Mouse (Mus musculus): ENCODE measurements around the gene Entpd5. TPM values are rescaled to one million over a fixed set of nuclear protein-coding genes. Genes with fewer than 3 reads are reported as not detected.

Gene Entpd5
- 19.2 and 22.2 TPM in 2 replicates for polyA plus RNA-seq (2015; fragmentation: Nextera tagmentation; extraction: Ambion mirVana)

- 0 out of 2 replicates have a peak, but pooled peaks cover 2% of the 10 kb centered on the region for H3K4me1 ChIP-seq
- 2% methylated on average over 63 of the region's 63 CpGs for WGBS
- ATAC-seq (ENCODE audit: insufficient read depth, low FRiP score, low read depth), result peak; percentile 93
- H3K9ac ChIP-seq, result peak within 1 kb of the TSS; percentile 68
- no peaks in the 10 kb centered on the region for H3K36me3 ChIP-seq
- no peaks in the 10 kb centered on the region for H3K9me3 ChIP-seq
- peak within 1 kb of the TSS; percentile 96 for H3K4me2 ChIP-seq
- peak within 1 kb of the TSS; percentile 79 for H3K4me3 ChIP-seq (replicated peaks)
- no peaks in the 10 kb centered on the region for H3K27me3 ChIP-seq (replicated peaks)
- peak within 1 kb of the TSS; percentile 81 for H3K27ac ChIP-seq
These were observed at the start of gene Entpd5, which contains the start of gene Bbof1 for GRCm38 (mm10) chr12:84408819-84409507. Gene Entpd5 (minus strand): TSS chr12:84409029. Gene Bbof1 (plus strand): TSS chr12:84409071.

GRCm38 (mm10) chr12:84456911-84457310, 48.1 kb upstream of the Entpd5 start:
- no peak overlapping the region for H3K27ac ChIP-seq
- H3K27me3 ChIP-seq (replicated peaks), result no peaks in the 10 kb centered on the region
- 85% methylated on average over 3 of the region's 3 CpGs for WGBS
- H3K4me1 ChIP-seq, result peaks cover 3% of the 10 kb centered on the region
- peaks cover 8% of the 10 kb centered on the region for H3K36me3 ChIP-seq
- no peak overlapping the region for H3K4me2 ChIP-seq
- H3K9ac ChIP-seq, result no peak overlapping the region
- no peak for ATAC-seq (ENCODE audit: insufficient read depth, low FRiP score, low read depth)
- no peaks in the 10 kb centered on the region for H3K9me3 ChIP-seq
- H3K4me3 ChIP-seq (replicated peaks), result no peak overlapping the region

DNA sequence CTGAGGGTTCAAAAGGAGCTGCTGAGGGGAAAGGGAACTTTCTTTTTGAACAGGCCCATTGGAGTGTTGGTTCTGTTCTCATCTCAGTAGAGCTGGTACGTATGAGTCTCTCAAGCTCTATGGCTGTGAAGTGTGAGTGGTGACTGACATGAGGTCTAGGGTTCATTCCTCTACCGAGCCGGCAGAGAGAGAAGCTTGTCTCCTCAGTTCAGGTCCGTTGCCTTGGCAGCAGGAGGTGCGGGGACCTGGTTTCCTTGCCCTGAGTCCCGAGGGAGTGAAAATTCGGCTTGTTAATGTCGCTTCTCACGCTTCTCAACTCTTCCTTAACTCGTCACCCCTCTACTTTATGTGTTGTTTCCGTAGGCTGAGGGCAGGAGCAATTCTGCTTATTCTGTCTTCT, 43.0 kb upstream of the Entpd5 start:
- H3K27ac ChIP-seq, result 0 out of 2 replicates have a peak overlapping the region, but pooled peaks have one; percentile 2
- H3K36me3 ChIP-seq, result no peaks in the 10 kb centered on the region
- no peak for ATAC-seq (ENCODE audit: insufficient read depth, low FRiP score, low read depth)
- peak overlapping the region; percentile 71 for H3K4me3 ChIP-seq (replicated peaks)
- H3K9me3 ChIP-seq, result no peaks in the 10 kb centered on the region
- peak overlapping the region; percentile 61; the same call in 1 of the 2 replicates for H3K9ac ChIP-seq
- H3K4me1 ChIP-seq, result peaks cover 11% of the 10 kb centered on the region
- H3K27me3 ChIP-seq (replicated peaks), result no peaks in the 10 kb centered on the region
- under 1% methylated on average over 11 of the region's 11 CpGs for WGBS
- peak overlapping the region; percentile 84 for H3K4me2 ChIP-seq

- under 1% methylated on average over 49 of the region's 49 CpGs for WGBS
- Histone ChIP-seq H3K4me2 (peak within 1 kb of the TSS; percentile 90), H3K27me3 (replicated peaks) (no peaks in the 10 kb centered on the region), H3K9ac (peak within 1 kb of the TSS; percentile 61), H3K4me1 (peaks cover 11% of the 10 kb centered on the region), H3K9me3 (no peaks in the 10 kb centered on the region), H3K36me3 (no peaks in the 10 kb centered on the region), H3K27ac (peak within 1 kb of the TSS; percentile 78), H3K4me3 (replicated peaks) (peak within 1 kb of the TSS; percentile 71)
- ATAC-seq (ENCODE audit: insufficient read depth, low FRiP score, low read depth), result peak; percentile 99
These were observed 42.2 kb upstream of the Entpd5 start, which contains the start of the genes Aldh6a1 and Lin52 for GRCm38 (mm10) chr12:84450718-84451646. Gene Aldh6a1 (minus strand): TSS chr12:84451004. Gene Lin52 (plus strand): TSS chr12:84451422.

GRCm38 (mm10) chr12:84450351-84450717, 41.5 kb upstream of the Entpd5 start:
- H3K4me1 ChIP-seq, result peaks cover 11% of the 10 kb centered on the region

DNA sequence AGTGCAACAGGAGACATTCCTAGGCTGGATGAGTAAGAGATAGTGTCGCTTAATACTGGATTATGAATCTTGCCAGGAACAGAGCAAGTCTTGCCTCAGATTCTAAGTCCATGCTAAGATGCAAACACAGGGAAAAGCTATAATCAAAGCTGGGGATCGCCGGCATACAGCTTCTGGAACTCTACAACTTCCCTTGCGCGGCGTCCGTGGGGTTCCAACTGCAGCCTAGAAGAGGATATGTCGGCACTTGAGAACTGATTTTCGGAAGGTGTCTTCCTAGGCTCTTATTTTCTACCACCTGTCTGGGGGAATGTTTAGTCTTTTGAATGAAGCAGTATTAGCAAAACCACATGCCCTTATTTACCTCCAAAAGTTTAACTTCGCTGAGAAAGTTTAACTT, 41.1 kb upstream of the Entpd5 start:
- WGBS, result 49% methylated on average over 10 of the region's 10 CpGs
- Histone ChIP-seq H3K9ac (no peak overlapping the region), H3K27ac (no peak overlapping the region), H3K36me3 (no peaks in the 10 kb centered on the region), H3K4me2 (peak overlapping the region; percentile 90), H3K27me3 (replicated peaks) (no peaks in the 10 kb centered on the region), H3K4me3 (replicated peaks) (peak overlapping the region; percentile 71), H3K9me3 (no peaks in the 10 kb centered on the region), H3K4me1 (peaks cover 11% of the 10 kb centered on the region)
- ATAC-seq (ENCODE audit: insufficient read depth, low FRiP score, low read depth), result no peak

More at GRCm38 (mm10) chr12:84450351-84450717, 41.5 kb upstream of the Entpd5 start:
- H3K36me3 ChIP-seq, result no peaks in the 10 kb centered on the region
- no peaks in the 10 kb centered on the region for H3K9me3 ChIP-seq
- peak overlapping the region; percentile 56 for H3K9ac ChIP-seq
- no peak for ATAC-seq (ENCODE audit: insufficient read depth, low FRiP score, low read depth)
- peak overlapping the region; percentile 71 for H3K4me3 ChIP-seq (replicated peaks)
- peak overlapping the region; percentile 78 for H3K27ac ChIP-seq
- H3K27me3 ChIP-seq (replicated peaks), result no peaks in the 10 kb centered on the region
- H3K4me2 ChIP-seq, result peak overlapping the region; percentile 90
- WGBS, result 0% methylated on average over 6 of the region's 6 CpGs

GRCm38 (mm10) chr12:84448181-84448580, 39.4 kb upstream of the Entpd5 start:
- no peak for ATAC-seq (ENCODE audit: insufficient read depth, low FRiP score, low read depth)
- 88% methylated on average over 6 of the region's 6 CpGs for WGBS
- Histone ChIP-seq H3K4me3 (replicated peaks) (no peak overlapping the region), H3K27me3 (replicated peaks) (no peaks in the 10 kb centered on the region), H3K27ac (no peak overlapping the region), H3K36me3 (no peaks in the 10 kb centered on the region), H3K4me2 (no peak overlapping the region), H3K9ac (no peak overlapping the region), H3K4me1 (peaks cover 11% of the 10 kb centered on the region), H3K9me3 (no peaks in the 10 kb centered on the region)

GRCm38 (mm10) chr12:84447386-84447785, 38.6 kb upstream of the Entpd5 start:
- 64% methylated on average over 1 of the region's 1 CpGs for WGBS
- Histone ChIP-seq H3K9ac (no peak overlapping the region), H3K36me3 (no peaks in the 10 kb centered on the region), H3K4me3 (replicated peaks) (no peak overlapping the region), H3K4me1 (peaks cover 8% of the 10 kb centered on the region; the same call in 1 of the 2 replicates), H3K27me3 (replicated peaks) (no peaks in the 10 kb centered on the region), H3K9me3 (no peaks in the 10 kb centered on the region), H3K4me2 (no peak overlapping the region), H3K27ac (no peak overlapping the region)
- no peak for ATAC-seq (ENCODE audit: insufficient read depth, low FRiP score, low read depth)

GRCm38 (mm10) chr12:84442526-84442925, 33.7 kb upstream of the Entpd5 start:
- no peak overlapping the region for H3K4me3 ChIP-seq (replicated peaks)
- no peak overlapping the region for H3K4me2 ChIP-seq
- no peak overlapping the region for H3K9ac ChIP-seq
- 68% methylated on average over 4 of the region's 4 CpGs for WGBS
- no peaks in the 10 kb centered on the region for H3K36me3 ChIP-seq
- H3K27ac ChIP-seq, result no peak overlapping the region
- no peaks in the 10 kb centered on the region for H3K9me3 ChIP-seq
- H3K4me1 ChIP-seq, result no peaks in the 10 kb centered on the region
- no peaks in the 10 kb centered on the region for H3K27me3 ChIP-seq (replicated peaks)
- ATAC-seq (ENCODE audit: insufficient read depth, low FRiP score, low read depth), result no peak

DNA sequence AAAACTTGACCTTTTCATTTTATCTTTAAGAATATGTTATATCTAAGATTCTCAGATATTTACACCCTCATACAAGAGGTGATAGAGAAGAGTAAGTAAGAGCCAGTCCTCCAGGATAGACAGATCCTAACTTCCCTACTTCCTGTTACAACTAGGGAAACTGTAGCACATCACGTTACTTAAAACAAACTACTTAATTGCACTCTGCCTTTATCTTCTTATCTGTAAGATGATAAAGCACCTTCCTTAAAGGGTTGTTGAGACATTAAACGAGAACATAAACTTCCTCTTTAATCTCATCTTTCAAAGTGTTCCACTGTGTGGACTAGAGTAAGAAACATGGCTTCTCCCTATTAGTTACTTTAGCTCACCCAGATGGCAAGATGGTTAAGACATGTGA, 29.9 kb upstream of the Entpd5 start:
- Histone ChIP-seq H3K4me3 (replicated peaks) (no peak overlapping the region), H3K27ac (no peak overlapping the region), H3K9ac (no peak overlapping the region), H3K9me3 (no peaks in the 10 kb centered on the region), H3K4me1 (no peaks in the 10 kb centered on the region), H3K4me2 (no peak overlapping the region), H3K36me3 (no peaks in the 10 kb centered on the region), H3K27me3 (replicated peaks) (no peaks in the 10 kb centered on the region)
- ATAC-seq (ENCODE audit: insufficient read depth, low FRiP score, low read depth), result no peak
- WGBS, result 53% methylated on average over 2 of the region's 2 CpGs

GRCm38 (mm10) chr12:84429825-84430224, 21.0 kb upstream of the Entpd5 start:
- no peak for ATAC-seq (ENCODE audit: insufficient read depth, low FRiP score, low read depth)
- H3K4me1 ChIP-seq, result no peaks in the 10 kb centered on the region
- H3K36me3 ChIP-seq, result no peaks in the 10 kb centered on the region; the same call in 1 of the 2 replicates
- no peaks in the 10 kb centered on the region for H3K9me3 ChIP-seq
- no peak overlapping the region for H3K27ac ChIP-seq
- H3K4me2 ChIP-seq, result no peak overlapping the region
- 72% methylated on average over 2 of the region's 2 CpGs for WGBS
- H3K27me3 ChIP-seq (replicated peaks), result no peaks in the 10 kb centered on the region
- no peak overlapping the region for H3K9ac ChIP-seq
- no peak overlapping the region for H3K4me3 ChIP-seq (replicated peaks)

- WGBS, result 51% methylated on average over 3 of the region's 3 CpGs
- no peaks in the 10 kb centered on the region for H3K36me3 ChIP-seq
- no peak overlapping the region for H3K4me2 ChIP-seq
- no peak overlapping the region for H3K4me3 ChIP-seq (replicated peaks)
- no peak overlapping the region for H3K27ac ChIP-seq
- no peak for ATAC-seq (ENCODE audit: insufficient read depth, low FRiP score, low read depth)
- no peaks in the 10 kb centered on the region for H3K4me1 ChIP-seq
- H3K9ac ChIP-seq, result no peak overlapping the region
- no peaks in the 10 kb centered on the region for H3K27me3 ChIP-seq (replicated peaks)
- no peaks in the 10 kb centered on the region for H3K9me3 ChIP-seq
These were observed 15.2 kb upstream of the Entpd5 start for GRCm38 (mm10) chr12:84423990-84424389.
